Mouse (Mus musculus): Measurements from ENCODE around the gene 9130409I23Rik. TPM values are rescaled to one million over a fixed set of nuclear protein-coding genes. Genes with fewer than 3 reads are reported as not detected.
"Not testable (repeated sequence)": the region's sequence is repeated elsewhere in the genome, so short reads cannot be mapped to it uniquely, and the experiment has no call there.

Gene 9130409I23Rik
- polyA plus RNA-seq, 1 experiment, result not detected

DNA sequence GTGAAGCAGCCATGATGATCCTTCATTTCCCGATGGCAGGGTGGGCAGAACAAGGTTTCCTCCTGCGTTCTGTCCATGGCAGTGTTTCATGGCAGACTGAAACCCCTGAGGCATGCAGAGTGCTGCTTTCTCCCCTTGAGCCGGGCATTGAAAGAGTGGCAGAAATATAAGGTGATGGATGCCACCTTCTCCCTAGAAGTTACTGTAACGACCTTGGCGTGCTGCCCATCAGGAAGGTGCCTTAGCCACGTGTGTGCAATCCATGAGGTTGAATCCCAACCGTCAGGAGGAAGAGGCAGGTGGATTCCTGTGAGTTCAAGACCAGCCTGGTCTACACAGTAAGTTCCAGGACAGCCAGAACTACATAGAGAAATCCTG is 29.6 kb upstream of the 9130409I23Rik start:
- no peak overlapping the region for H3K4me3 ChIP-seq (replicated peaks)
- H3K9me3 ChIP-seq, result peaks cover 3% of the 10 kb centered on the region
- no peaks in the 10 kb centered on the region for H3K36me3 ChIP-seq (replicated peaks; ENCODE audit: low read length)

DNA sequence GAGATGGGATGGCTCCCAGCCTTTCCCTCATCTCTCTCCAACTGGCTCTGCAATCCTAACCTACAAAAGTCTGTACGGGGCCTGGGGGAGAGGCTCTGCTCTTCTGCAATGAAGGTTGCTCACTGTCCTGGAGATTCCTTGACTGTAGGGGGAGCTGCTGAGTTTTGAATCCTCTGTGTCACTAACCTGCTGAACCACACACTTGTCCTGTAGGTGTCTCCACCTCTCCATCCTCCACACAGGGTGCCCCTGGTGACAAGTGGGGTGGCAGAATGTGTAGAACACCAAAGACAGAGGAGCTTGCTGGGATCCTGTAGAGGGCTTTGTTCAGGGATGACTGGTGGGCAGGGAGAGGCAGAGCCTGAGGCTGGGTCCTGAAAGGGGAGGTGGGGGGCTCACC is 28.8 kb upstream of the 9130409I23Rik start:
- Histone ChIP-seq H3K27me3 (replicated peaks) (peaks cover 52% of the 10 kb centered on the region), H3K4me1 (peaks cover 13% of the 10 kb centered on the region), H3K4me3 (replicated peaks) (peak overlapping the region; percentile 24), H3K9me3 (peaks cover 3% of the 10 kb centered on the region), H3K36me3 (replicated peaks; ENCODE audit: low read length) (no peaks in the 10 kb centered on the region)
- TF ChIP-seq FLI1 (IDR thresholded peaks at IDR 0.05; ENCODE audit: low read length), result no peak
- TF ChIP-seq GATA1 (IDR thresholded peaks at IDR 0.05; ENCODE audit: borderline replicate concordance, low read length), result no peak

More for the DNA sequence above, 29.6 kb upstream of the 9130409I23Rik start:
- Histone ChIP-seq H3K27me3 (replicated peaks) (peaks cover 59% of the 10 kb centered on the region), H3K4me1 (peaks cover 21% of the 10 kb centered on the region)
- no peak for TF ChIP-seq FLI1 (IDR thresholded peaks at IDR 0.05; ENCODE audit: low read length)

GRCm38 (mm10) chr1:181035015-181035778 is 15.8 kb upstream of the 9130409I23Rik start:
- not testable (repeated sequence) for H3K9me3 ChIP-seq; H3K27me3 ChIP-seq (replicated peaks); H3K36me3 ChIP-seq (replicated peaks; ENCODE audit: low read length); H3K4me3 ChIP-seq (replicated peaks)
- peaks cover 13% of the 10 kb centered on the region for H3K4me1 ChIP-seq

GRCm38 (mm10) chr1:181037623-181038022 is 13.4 kb upstream of the 9130409I23Rik start:
- no peak overlapping the region for H3K4me3 ChIP-seq (replicated peaks)
- TF ChIP-seq FLI1 (IDR thresholded peaks at IDR 0.05; ENCODE audit: low read length) (no peak), GATA1 (IDR thresholded peaks at IDR 0.05; ENCODE audit: borderline replicate concordance, low read length) (no peak)
- H3K9me3 ChIP-seq, result 0 out of 2 replicates have a peak, but pooled peaks cover 4% of the 10 kb centered on the region
- H3K27me3 ChIP-seq (replicated peaks), result peaks cover 14% of the 10 kb centered on the region
- peaks cover 13% of the 10 kb centered on the region for H3K4me1 ChIP-seq
- no peaks in the 10 kb centered on the region for H3K36me3 ChIP-seq (replicated peaks; ENCODE audit: low read length)

- Histone ChIP-seq H3K9me3 (0 out of 2 replicates have a peak, but pooled peaks cover 4% of the 10 kb centered on the region), H3K27me3 (replicated peaks) (peaks cover 19% of the 10 kb centered on the region), H3K4me3 (replicated peaks) (no peak overlapping the region), H3K4me1 (peaks cover 17% of the 10 kb centered on the region), H3K36me3 (replicated peaks; ENCODE audit: low read length) (no peaks in the 10 kb centered on the region)
- TF ChIP-seq GATA1 (IDR thresholded peaks at IDR 0.05; ENCODE audit: borderline replicate concordance, low read length) (no peak), FLI1 (IDR thresholded peaks at IDR 0.05; ENCODE audit: low read length) (no peak)
Measured at GRCm38 (mm10) chr1:181039652-181040051, 11.4 kb upstream of the 9130409I23Rik start.

DNA sequence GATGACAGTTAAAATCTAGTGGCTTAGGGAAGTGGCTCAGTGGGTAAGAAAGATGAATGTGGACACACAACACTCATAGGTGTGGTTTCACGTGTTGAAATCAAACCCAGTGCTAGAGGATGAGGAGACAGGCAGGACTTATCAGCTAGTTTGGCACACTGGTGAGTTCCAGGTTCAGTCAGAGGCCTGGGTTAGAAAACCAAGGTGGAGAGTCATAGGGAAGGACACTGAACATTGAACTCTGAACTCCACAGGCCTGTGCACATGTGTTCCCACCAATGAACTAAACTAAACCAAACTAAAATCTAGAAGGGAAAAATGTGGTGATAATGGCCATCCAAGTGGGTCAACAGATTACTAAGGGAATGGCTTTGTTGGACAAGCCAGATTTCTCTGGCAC is 3.5 kb upstream of the 9130409I23Rik start:
- H3K36me3 ChIP-seq (replicated peaks; ENCODE audit: low read length), result no peaks in the 10 kb centered on the region
- peaks cover 25% of the 10 kb centered on the region for H3K27me3 ChIP-seq (replicated peaks)
- TF ChIP-seq FLI1 (IDR thresholded peaks at IDR 0.05; ENCODE audit: low read length) (no peak), GATA1 (IDR thresholded peaks at IDR 0.05; ENCODE audit: borderline replicate concordance, low read length) (no peak)
- H3K9me3 ChIP-seq, result no peaks in the 10 kb centered on the region
- 0 out of 2 replicates have a peak, but pooled peaks cover 4% of the 10 kb centered on the region for H3K4me1 ChIP-seq
- no peak overlapping the region for H3K4me3 ChIP-seq (replicated peaks)

DNA sequence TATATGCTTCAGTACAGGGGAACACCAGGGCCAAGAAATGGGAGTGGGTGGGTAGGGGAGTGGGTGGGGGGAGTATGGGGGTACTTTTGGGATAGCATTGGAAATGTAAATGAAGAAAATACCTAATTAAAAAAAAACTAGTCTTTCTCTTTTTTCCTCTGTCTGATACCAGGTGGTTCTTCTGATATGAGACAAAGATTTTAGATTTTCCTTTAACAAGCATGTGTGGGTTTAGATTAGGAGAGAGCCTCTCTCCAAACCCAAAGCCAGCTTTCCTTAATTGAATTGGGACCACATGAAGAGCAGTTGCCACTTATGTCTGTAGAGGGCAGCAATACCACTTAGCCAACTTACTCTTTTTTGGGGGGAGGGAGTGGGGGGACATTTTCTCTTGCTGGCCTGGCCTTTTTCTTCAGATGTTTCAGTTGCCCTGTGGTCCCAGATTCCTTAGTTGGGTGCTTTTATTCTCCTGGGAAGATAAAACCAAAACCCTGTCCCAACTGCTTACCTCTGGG is 1.7 kb upstream of the 9130409I23Rik start:
- TF ChIP-seq FLI1 (IDR thresholded peaks at IDR 0.05; ENCODE audit: low read length), result no peak
- no peak for TF ChIP-seq GATA1 (IDR thresholded peaks at IDR 0.05; ENCODE audit: borderline replicate concordance, low read length)
- no peaks in the 10 kb centered on the region for H3K36me3 ChIP-seq (replicated peaks; ENCODE audit: low read length)

DNA sequence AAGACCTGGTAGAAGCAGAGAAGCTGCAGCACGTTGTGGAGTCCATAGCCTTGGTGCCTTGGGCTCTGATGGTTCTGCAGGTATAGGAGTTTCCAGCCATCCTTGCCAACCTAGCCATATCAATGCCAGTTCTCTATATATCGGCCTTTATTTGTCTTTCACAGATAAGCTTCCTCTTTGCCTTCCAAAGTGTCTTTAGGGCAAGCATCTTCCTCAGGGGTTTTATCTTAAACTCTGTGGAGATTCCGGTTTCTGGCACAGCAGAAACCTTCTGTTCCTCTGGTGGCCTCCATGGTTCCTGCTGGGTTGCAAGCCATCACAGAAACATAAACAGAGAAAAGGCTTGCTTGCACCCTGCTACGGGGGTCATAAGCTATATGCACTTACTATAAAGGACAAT is 1.9 kb downstream of the 9130409I23Rik start:
- Histone ChIP-seq H3K36me3 (replicated peaks; ENCODE audit: low read length) (no peaks in the 10 kb centered on the region), H3K27me3 (replicated peaks) (peaks cover 9% of the 10 kb centered on the region), H3K9me3 (peaks cover 17% of the 10 kb centered on the region), H3K4me3 (replicated peaks) (no peak overlapping the region), H3K4me1 (peaks cover 5% of the 10 kb centered on the region; the same call in 1 of the 2 replicates)
- TF ChIP-seq GATA1 (IDR thresholded peaks at IDR 0.05; ENCODE audit: borderline replicate concordance, low read length) (no peak), FLI1 (IDR thresholded peaks at IDR 0.05; ENCODE audit: low read length) (no peak)

More for the DNA sequence above, 1.7 kb upstream of the 9130409I23Rik start:
- H3K4me1 ChIP-seq, result peaks cover 5% of the 10 kb centered on the region; the same call in 1 of the 2 replicates
- peaks cover 21% of the 10 kb centered on the region for H3K27me3 ChIP-seq (replicated peaks)
- H3K9me3 ChIP-seq, result no peaks in the 10 kb centered on the region
- no peak overlapping the region for H3K4me3 ChIP-seq (replicated peaks)

DNA sequence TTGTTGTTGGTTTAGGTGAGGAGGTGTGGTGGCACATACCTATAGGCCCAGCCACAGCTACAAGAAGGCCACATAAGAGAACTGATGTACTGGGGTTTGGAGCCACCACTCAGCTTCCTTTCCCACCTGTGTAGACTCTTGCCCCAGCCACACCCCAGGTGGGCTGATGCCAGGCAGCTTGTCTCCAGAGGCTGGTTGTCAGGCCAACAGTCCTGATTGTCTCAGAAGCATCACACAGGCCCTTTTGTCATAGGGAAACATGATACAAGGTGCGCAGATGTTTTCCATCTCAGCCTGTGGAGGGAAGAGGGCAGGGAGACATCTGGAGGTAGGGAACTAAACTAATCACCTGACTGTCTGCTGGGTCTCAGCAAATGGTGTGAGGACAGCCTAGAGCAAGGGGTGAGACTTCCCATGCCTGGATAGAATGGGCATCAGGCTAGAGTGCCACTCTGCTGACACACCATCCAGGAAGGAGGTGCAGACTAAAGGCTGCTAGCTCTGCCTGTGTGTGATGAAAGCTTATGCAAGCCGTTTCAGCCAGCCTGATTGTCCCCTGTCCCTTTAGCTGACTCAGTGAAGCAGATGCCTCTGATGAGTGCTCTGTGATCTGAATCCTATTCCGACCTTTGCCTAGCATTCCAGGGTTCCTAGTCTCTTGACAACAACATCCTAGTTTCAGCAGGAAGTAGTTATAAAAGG is 10.9 kb downstream of the 9130409I23Rik start:
- Histone ChIP-seq H3K9me3 (peaks cover 22% of the 10 kb centered on the region), H3K4me1 (peaks cover 39% of the 10 kb centered on the region), H3K36me3 (replicated peaks; ENCODE audit: low read length) (no peaks in the 10 kb centered on the region), H3K27me3 (replicated peaks) (peaks cover 14% of the 10 kb centered on the region), H3K4me3 (replicated peaks) (peak overlapping the region; percentile 3)
- no peak for TF ChIP-seq FLI1 (IDR thresholded peaks at IDR 0.05; ENCODE audit: low read length)
- TF ChIP-seq GATA1 (IDR thresholded peaks at IDR 0.05; ENCODE audit: borderline replicate concordance, low read length), result no peak

DNA sequence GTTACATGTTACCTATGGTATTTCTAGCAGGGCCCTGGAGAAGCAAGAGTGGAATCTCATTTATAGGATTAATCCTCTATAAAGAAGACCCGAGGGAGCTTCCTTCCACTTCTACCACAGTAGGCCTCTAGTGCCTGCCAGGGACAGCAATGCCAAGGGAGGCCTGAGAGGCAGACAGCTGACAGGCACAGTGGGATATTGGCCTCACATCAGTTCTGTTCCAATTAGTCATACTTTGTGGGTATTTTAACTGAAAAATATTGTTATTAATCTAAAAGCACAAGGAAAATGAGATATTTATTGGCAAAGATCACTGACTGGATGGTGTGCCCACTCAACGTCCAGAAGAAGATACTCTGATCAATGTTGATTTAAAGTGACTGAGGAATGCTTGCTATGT is 13.0 kb downstream of the 9130409I23Rik start:
- Histone ChIP-seq H3K36me3 (replicated peaks; ENCODE audit: low read length) (no peaks in the 10 kb centered on the region), H3K27me3 (replicated peaks) (peaks cover 18% of the 10 kb centered on the region), H3K9me3 (peaks cover 14% of the 10 kb centered on the region), H3K4me1 (peaks cover 53% of the 10 kb centered on the region), H3K4me3 (replicated peaks) (no peak overlapping the region)
- TF ChIP-seq FLI1 (IDR thresholded peaks at IDR 0.05; ENCODE audit: low read length), result no peak
